Mouse (Mus musculus) liver, adult (tissue): ENCODE data around the gene Tlx1.

Experiments
- GATA4 ChIP-seq: IDR thresholded peaks from 2 replicates; pipeline ENCODE4 v1.6.1; 2014; ENCODE audit warnings: mild to moderate bottlenecking, low read length; ENCODE audit not compliant: insufficient replicate concordance

Tlx1 gene

DNA sequence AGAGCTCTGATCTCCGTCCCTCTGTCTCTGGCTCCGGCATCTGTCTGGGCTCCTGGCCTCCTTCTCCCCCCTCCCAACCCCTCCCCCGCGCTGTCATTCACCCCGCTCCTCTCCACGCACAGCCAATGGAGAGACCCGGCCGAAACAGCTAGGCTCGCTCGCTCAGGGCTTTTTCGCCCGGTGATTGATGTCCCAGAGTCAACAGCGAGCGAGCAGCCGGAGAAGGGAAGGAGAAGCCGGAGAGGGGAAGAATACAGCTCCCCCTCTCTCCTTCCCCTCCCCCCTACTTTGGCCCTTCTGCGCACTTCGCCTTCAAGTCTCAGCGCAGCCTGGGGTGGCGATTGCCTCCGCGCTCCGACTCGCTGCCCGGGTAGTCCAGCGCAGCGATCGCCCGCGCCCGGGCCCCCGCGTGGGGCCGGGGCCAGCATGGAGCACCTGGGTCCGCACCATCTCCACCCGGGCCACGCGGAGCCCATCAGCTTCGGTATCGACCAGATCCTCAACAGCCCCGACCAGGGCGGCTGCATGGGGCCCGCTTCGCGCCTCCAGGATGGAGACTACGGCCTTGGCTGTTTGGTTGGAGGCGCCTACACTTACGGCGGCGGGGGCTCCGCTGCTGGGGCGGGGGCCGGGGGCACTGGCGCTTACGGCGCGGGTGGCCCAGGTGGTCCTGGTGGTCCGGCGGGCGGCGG, at the start of gene Tlx1:
TSS of gene Tlx1 (plus strand) at position 191 of the 692 bp plus-strand sequence.
- no peak for TF ChIP-seq GATA4

DNA sequence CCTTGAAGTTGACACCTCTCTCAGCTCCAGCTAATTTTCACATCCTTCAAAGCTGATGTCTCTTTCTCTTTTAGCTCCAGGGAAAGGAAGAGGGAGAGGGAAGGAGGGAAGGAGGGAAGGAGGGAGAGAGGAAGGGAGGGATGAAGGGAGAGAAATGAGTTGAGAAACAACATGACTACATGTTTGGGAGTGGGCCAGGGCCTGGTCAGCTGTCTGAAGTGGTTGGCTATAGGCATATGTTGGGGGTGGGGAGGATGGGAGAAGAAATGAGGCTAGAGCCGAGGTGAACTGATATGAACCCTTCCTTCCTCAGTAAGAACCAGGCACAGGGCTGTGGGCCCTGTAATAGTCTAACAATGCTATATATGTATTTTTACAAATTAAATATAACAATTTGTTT, 44.9 kb upstream of the Tlx1 start:
- no peak for TF ChIP-seq GATA4

DNA sequence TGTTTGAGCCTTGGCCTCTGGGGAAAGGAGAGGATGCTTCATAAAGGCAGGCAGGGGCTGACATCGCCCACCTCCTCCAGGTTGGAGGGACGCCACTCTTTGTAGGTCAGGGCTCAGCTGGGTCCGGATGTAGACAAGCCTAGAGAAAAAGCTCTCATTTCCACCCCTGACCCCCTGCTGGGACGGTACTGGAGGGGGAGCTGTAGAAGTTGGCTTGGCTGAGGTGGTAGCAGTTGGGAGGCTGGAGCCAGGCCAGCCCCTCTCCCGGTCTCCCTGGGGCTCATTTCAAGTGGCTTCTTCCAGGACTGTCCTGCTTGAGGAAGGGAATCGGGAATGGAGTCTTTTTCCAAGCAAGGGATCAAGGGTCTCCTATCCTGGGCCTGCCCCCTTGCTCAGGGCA, 43.8 kb upstream of the Tlx1 start:
- TF ChIP-seq GATA4, result no peak

DNA sequence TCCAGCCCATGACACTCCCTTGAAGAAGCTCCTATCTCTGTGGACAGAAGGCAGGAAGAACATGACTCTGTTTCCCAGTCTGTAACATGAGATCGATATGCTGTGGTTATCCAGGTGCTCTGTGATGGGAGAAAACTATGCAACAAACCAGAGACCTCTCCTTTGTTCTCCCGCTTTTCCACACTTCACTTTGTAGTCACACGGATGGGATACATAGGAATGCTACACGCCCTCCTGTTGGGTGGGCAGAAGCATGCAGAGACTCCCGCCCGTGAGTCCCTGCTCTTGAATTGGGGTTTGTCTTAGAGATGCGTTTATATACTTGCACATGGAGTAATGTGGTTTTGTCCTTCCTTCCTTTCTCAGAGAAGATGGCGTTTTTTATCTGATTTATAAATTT, 39.8 kb upstream of the Tlx1 start:
- TF ChIP-seq GATA4, result no peak

DNA sequence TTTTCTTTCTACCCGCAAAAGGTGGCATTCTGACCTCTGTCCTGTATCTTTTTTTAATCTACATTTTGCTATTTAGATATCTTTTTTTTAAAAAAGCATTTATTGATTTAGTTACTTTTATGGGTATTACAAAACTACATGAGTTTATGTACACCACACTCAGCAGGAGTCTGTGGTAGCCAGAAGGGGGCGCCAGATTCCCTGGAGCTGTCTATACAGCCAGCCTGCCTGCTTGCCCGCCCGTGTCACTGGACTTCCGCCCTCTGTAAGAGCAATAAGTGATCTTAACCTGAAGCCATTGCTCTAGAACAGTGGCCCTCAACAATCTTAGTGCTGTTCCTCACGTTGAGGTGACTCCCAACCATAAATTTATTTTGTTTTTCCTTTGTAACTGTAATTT, 38.0 kb upstream of the Tlx1 start:
- no peak for TF ChIP-seq GATA4

DNA sequence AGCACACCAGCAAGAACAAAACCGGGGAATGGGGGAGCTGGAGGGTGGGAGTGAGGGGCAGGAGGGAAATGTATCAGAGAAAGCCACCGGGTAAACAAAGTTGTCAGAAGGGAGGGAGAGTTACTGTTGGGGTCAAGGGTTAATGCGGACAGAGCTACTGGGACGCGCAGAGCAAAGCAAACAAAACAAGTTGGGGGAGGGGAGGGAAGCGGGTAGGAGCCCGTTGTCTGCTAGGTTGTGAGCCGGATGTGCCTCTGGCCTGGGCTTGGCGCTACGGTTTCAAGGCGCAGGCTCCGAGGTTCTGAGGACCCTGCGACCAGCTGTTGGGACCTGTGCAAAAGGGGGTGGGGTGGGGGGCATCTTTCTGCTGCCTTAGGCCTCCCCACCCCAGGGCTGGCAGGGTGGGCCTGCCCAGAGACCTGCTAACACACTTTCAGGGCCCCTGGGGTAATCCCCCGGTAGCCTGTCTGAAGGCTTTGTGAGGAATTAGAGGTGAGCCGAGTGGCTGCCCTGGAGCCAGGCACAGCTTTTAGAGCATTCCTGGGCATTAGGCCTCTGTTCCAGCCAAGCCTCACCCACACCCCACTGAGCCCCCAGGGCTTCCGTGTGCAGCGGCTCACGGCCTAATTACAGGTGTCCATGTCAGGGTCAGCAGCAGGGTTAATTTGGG, 36.6 kb upstream of the Tlx1 start:
- TF ChIP-seq GATA4, result no peak

DNA sequence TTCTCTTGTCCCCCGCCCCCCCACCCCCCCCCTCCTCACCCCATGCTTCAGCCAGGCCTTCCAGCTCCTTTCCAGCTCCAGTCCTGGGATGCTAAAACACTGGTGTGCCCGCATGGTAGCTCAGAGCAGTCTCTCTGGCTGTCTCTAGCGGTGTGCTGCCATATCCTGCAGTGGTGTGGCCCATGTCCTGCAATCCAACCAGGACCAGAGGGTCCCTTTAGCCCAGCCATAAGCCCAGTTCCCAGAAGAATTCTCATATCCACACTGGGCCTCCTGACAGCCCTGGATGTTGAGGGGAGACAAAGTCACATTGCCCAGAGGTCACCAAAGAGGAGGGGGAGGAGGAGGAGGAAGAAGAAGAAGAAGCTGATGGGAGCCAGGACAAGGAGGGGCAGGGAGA, 35.7 kb upstream of the Tlx1 start:
- no peak for TF ChIP-seq GATA4

DNA sequence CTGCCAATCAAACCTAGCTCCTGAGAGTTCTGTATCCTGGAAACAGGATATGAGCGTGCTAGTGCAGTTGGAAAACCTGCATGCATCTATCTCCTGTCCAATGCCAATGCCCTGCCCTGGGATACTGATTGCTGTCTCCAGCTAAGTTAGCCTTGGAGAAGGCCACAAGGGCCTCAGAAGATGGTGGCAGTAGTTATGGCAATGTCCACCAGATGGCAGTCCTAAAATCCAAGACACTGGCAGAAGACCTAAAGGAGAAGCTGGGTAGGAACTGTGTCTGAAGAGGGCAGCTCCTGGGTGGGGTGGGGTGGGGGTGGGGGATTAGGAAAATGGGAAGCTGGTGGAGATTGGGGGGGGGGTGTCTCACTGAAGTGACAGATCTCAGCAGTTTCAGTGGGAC, 33.7 kb upstream of the Tlx1 start:
- TF ChIP-seq GATA4, result no peak

DNA sequence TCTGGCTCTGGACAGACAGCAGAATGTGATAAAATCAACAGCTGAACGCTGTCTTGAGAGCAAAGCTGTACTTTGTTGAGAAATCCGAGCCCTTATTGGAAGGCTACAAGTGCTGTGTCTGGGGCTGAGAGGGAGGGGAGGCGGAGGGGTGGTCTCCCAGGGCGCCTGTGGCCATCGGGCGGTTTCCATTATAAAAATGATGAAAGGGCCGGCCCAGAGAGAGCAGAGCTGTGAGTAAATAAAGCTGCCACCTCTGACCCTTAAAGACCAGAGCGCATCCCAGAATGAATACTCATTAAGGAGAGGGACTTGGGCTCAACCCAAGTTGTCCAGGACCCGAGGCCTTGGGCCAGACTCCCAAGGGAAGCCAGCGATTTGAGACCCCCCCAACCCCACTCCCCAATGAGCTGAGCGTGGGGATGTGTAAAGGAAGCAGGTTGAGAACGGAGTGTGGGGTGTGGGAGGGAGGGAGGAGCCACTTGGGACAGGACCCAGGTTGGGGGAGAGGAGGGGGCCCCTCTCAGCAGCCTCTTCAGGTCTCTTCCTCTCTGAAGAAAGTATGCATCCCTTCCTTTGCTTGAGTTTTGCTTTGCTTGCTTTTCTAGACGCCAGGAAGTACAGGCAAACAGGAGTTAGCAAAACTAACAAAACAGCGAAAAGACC, 18.4 kb upstream of the Tlx1 start:
- TF ChIP-seq GATA4, result no peak

DNA sequence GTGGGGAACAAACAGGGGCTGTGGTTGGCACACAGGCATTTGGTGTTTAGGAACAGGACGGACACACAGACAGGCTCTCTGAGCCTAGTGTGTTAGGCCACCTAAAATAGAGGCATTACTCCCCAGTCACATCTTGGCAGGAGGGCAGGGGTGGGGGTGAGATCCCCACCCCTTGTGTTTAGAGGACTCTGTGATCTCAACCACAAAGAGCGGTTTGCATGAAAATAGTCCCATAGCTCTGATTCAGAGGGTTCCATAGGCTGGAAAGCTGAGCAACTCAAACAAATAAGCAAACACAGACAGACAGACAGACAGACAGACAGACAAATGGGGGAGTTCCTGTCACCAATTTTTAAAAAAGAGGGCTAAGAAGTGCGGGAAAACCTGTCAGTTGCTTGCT, 7.9 kb upstream of the Tlx1 start:
- no peak for TF ChIP-seq GATA4

DNA sequence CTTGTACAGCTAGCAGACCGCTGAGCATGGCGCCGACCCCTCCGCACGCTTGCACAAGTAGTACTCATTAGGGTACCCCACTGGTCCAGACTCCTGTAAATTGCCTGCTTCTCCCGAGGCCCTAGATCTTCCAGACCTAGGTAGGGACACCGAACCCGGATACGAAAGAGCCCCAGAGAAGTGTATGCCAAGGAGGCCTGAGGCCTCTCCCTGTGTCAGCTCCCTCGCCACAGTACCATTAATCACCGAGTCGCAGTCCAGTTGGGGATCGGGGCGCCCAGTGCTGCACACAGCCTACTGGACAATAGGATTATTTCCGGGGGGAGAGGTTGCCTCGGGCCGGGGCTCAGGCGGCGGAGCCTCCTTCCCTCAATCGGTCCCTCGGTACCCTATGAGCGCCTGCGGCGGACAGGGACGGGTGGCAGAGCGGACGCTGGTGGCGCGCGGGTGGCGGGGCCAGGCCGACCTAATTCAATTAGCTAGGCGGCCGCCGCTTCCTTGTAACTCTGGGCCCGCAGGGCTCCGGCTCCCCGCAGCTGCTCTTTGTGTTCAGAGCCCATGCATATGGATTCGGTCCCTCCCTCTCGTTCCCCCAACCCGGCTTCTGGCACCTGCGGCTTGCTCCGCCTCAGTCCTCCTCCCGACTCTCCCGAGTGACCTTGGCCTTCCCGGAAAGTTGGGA, 7.1 kb upstream of the Tlx1 start:
- TF ChIP-seq GATA4, result no peak

DNA sequence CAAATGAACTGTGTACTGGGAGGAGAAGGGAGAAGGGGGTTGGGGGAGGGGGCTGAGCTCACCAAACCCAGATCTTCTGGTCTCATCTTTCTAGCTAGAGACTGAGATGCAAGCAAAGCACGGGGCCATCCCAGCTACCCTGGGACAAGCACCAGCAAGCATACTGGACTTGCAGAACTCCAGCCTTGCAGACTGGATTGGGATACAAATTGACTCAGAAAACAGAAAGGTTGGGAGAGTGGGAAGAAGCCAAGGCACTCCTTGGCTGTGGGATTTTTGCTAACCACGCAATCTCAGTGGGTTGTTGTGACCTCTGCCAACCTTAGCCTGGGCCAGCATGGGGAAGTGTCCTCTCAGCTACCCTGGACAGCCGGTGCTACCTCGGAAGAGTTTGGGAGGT, 3.4 kb upstream of the Tlx1 start:
- TF ChIP-seq GATA4, result no peak

DNA sequence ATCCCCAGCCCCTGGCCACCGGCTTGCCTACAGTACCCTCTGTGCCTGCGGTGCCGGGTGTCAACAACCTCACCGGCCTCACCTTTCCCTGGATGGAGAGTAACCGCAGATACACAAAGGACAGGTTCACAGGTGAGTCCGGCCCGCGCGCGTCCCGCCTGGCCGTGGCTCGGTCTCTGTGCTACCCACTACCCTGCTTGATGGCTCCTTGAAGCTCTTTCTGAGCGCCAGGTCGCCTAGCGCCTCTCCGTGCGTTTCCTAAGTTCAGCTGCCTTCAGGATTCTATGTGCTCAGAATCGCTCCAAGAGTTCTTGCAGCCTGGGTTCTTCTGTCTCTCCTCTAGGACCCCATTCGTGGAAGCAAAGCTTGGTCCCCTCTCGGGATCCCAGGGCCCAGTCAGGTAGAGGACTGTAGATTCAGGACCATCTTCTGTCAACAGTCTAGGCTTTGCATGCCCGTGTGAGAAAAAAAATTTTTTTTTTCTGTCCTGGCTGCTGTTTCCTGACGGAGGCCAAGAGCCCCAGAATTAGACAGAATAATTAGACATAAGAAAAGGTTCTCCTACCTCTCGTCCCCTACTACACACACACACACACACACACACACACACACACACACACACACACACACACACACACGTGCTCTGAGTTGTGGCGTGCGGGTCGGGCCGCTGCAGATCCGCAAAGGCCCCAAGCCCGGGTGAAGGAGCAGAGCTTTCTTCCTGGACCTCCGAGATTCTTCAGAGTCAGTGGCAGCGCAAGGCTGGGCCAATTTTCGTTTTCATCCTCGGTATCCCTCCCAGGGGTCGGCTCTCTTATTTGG, 1.1 kb downstream of the Tlx1 start:
- TF ChIP-seq GATA4, result no peak

DNA sequence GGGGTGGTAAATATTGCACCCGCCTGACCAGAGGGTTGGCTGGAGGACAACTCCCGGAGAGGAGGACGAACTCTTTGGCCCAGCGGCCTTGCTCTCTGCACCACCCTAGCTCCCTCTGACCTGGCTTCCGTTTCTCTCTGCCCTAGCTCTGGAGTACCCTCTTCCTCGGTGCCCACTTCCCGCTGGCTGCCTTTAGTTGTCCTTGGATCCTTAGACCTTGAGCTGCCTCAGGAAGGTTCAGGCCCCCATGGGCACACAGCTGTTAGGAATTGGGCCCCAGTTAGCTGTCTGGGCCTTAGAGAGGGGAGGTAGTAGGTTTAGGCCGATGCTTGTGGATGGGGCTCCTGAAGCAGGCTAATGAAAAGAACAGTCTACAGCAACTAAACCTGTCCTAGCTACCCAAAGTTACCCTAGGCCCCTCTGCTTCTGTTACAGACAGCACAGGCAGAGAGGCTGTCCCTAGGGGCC, 1.7 kb downstream of the Tlx1 start:
- TF ChIP-seq GATA4, result no peak
